Mouse (Mus musculus) neutrophil, adult 5-6 weeks (primary cell): Measurements from ENCODE around the gene Rdh16. TPM values are rescaled to one million over a fixed set of nuclear protein-coding genes. Genes with fewer than 3 reads are reported as not detected.
A peak's percentile ranks its signal among the peaks of the same experiment; 100 is the strongest.
"Not testable (repeated sequence)": the region's sequence is repeated elsewhere in the genome, so short reads cannot be mapped to it uniquely, and the experiment has no call there.

ENCODE experiments used
- ATAC-seq: fragments of 151-379, 151-347 bp; 2 replicates; pipeline ENCODE4 v1.8.0; 2017; ENCODE audit warnings: mild to moderate bottlenecking, moderate TSS enrichment; ENCODE audit not compliant: insufficient number of reproducible peaks, poor library complexity, low FRiP score, severe bottlenecking; ENCODE audit errors: extremely low read depth
- total RNA-seq: library from RNA; stranded (forward); fragments of 200-1000 nt; gene quantifications from 2 replicates; pipeline ENCODE4 v1.2.3, GENCODE M21; 2017

Gene Rdh16
- total RNA-seq, 1 experiment from 2014 or later, result not detected

GRCm38 (mm10) chr10:127821806-127822205, 20.9 kb downstream of the Rdh16 start:
- ATAC-seq, result not testable (repeated sequence)

- no peak for ATAC-seq
Observed at GRCm38 (mm10) chr10:127825386-127825785, 24.4 kb downstream of the Rdh16 start.

- no peak for ATAC-seq
Observed at GRCm38 (mm10) chr10:127829121-127829520, 28.2 kb downstream of the Rdh16 start.

- ATAC-seq, result not testable (repeated sequence)
Observed at GRCm38 (mm10) chr10:127834186-127834585, 33.2 kb downstream of the Rdh16 start.

GRCm38 (mm10) chr10:127835292-127835691, 34.3 kb downstream of the Rdh16 start:
- ATAC-seq, result no peak

GRCm38 (mm10) chr10:127837793-127838192, 36.8 kb downstream of the Rdh16 start:
- not testable (repeated sequence) for ATAC-seq

GRCm38 (mm10) chr10:127838539-127838938, 37.6 kb downstream of the Rdh16 start:
- ATAC-seq, result no peak

GRCm38 (mm10) chr10:127840776-127841175, 39.8 kb downstream of the Rdh16 start:
- no peak for ATAC-seq

- ATAC-seq, result not testable (repeated sequence)
Observed at GRCm38 (mm10) chr10:127845945-127846344, 45.0 kb downstream of the Rdh16 start.

- no peak for ATAC-seq
Observed at GRCm38 (mm10) chr10:127848089-127848488, 47.1 kb downstream of the Rdh16 start.

GRCm38 (mm10) chr10:127849628-127850027, 48.7 kb downstream of the Rdh16 start, which contains the start of gene Rdh19:
Gene Rdh19, plus strand, starts transcription at chr10:127849928.
- ATAC-seq, result no peak

GRCm38 (mm10) chr10:127856376-127856775, 55.4 kb downstream of the Rdh16 start:
- no peak for ATAC-seq

- ATAC-seq, result no peak
Observed at GRCm38 (mm10) chr10:127864931-127865330, 64.0 kb downstream of the Rdh16 start.

- ATAC-seq, result no peak
Observed at GRCm38 (mm10) chr10:127866232-127866631, 65.3 kb downstream of the Rdh16 start, which contains the start of gene Rdh16f2. Gene Rdh16f2, plus strand, starts transcription at chr10:127866474.

- ATAC-seq, result no peak
Observed at GRCm38 (mm10) chr10:127872484-127872883, 71.5 kb downstream of the Rdh16 start.

GRCm38 (mm10) chr10:127877681-127878080, 76.7 kb downstream of the Rdh16 start:
- 0 out of 2 replicates have a peak, but pooled peaks have one; percentile 9 for ATAC-seq

GRCm38 (mm10) chr10:127878262-127879057, 77.5 kb downstream of the Rdh16 start:
- ATAC-seq, result no peak

- no peak for ATAC-seq
Observed at GRCm38 (mm10) chr10:127879155-127879688, 78.3 kb downstream of the Rdh16 start.

GRCm38 (mm10) chr10:127881041-127881440, 80.1 kb downstream of the Rdh16 start:
- ATAC-seq, result no peak

- no peak for ATAC-seq
Observed at GRCm38 (mm10) chr10:127886551-127886950, 85.6 kb downstream of the Rdh16 start.
